ENCODE assay signal across 8 mouse cellular contexts in the genomic region with DNA sequence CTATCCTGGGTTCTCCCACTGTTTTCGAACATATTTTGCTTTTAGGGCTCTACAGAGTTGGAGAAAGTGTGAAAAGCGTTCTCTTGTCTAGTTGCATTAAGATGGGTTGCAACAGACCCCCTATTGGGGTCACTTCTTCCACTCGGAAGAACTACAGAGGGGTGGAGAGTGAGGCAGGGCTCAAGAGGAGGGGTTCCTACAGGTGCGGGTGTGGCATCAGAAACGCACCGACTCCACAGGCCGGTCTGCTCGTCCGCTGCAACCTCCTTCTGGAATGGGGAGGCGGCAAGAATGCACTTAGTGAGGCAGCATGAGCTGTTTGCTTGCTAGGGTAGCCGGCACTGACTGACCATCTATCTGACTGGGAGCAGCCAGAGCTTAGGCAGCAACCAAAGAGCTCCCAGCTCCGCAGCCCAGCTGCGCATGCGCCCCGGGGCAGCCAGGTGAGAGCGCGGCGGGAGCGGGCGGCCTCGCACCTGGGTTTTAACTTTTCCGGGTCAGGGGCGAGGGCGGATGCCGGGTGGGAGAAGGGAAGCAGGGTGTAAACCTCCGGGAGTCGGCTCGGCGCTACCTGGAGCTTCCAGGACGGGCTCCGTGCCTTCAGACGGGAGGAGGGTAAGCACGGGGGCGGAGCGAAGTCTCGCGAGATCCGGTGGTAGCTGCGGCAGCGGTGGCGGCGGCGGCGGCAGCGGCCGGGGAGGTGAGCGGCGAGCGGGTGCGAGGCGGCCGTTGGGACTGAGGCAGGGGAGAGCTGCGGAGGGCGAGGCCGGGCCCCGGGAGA. TPM values are rescaled to one million over a fixed set of nuclear protein-coding genes. Genes with fewer than 3 reads are reported as not detected.
DNase-seq lines count a peak whose midpoint lies in the region; ATAC-seq and TF ChIP-seq lines count a peak whose summit lies in the region.

Gene Mrtfb, plus strand, starts transcription at position 627 of the 781 bp plus-strand sequence.

- DNase-seq in c-Kit-positive CD71-positive TER-119-positive erythroid progenitor cells, embryonic 14.5 days (ENCODE audit: low spot score) = peak; percentile 81
- DNase-seq in heart, postnatal 0 days (ENCODE audit: low spot score) = peak; percentile 83
- DNase-seq in kidney, postnatal 36 days = peak; percentile 92 to 97
- DNase-seq in neural tube, embryonic 11.5 days (ENCODE audit: low spot score) = peak; percentile 90

- peak within 1 kb of the TSS; percentile 24; the same call in 1 of the 2 replicates for H3K27ac ChIP-seq in ES-Bruce4 (ENCODE audit: insufficient read depth, low read length)
- H3K27ac ChIP-seq in forebrain, embryonic 12.5 days = peak within 1 kb of the TSS; percentile 46
- peak within 1 kb of the TSS; percentile 76 for H3K27ac ChIP-seq in heart, postnatal 0 days (ENCODE audit: low read depth)
- peak within 1 kb of the TSS; percentile 66; the same call in 1 of the 2 replicates for H3K27ac ChIP-seq in liver, embryonic 15.5 days (replicated peaks)
- peak within 1 kb of the TSS; percentile 44; the same call in 1 of the 2 replicates for H3K27ac ChIP-seq in neural tube, embryonic 11.5 days (ENCODE audit: low read depth, low read length)
- H3K27ac ChIP-seq in stomach, embryonic 16.5 days (ENCODE audit: low read length) = peak within 1 kb of the TSS; percentile 90

- H3K4me1 ChIP-seq in ES-Bruce4 (ENCODE audit: control insufficient read depth, insufficient read depth, low read length) = no peaks in the 10 kb centered on the region
- peaks cover 15% of the 10 kb centered on the region for H3K4me1 ChIP-seq in forebrain, embryonic 12.5 days
- peaks cover 26% of the 10 kb centered on the region for H3K4me1 ChIP-seq in heart, postnatal 0 days (ENCODE audit: control insufficient read depth, insufficient read depth)
- peaks cover 21% of the 10 kb centered on the region for H3K4me1 ChIP-seq in liver, embryonic 15.5 days (replicated peaks)
- peaks cover 6% of the 10 kb centered on the region; the same call in 1 of the 2 replicates for H3K4me1 ChIP-seq in neural tube, embryonic 11.5 days (ENCODE audit: control insufficient read depth, insufficient read depth, low read length)
- H3K4me1 ChIP-seq in stomach, embryonic 16.5 days (ENCODE audit: control insufficient read depth, insufficient read depth, low read length) = peaks cover 19% of the 10 kb centered on the region

- TF ChIP-seq EP300 in ES-Bruce4 (IDR thresholded peaks at IDR 0.05; ENCODE audit: insufficient read depth, low read depth, low read length) = no peak
- peak; percentile 37; the same call in 1 of the 2 replicates for TF ChIP-seq EP300 in heart, postnatal 0 days (IDR thresholded peaks at IDR 0.05; ENCODE audit: low read depth)

- under 1% methylated on average over 52 of the region's 56 CpGs for WGBS in forebrain, embryonic 12.5 days
- 1% methylated on average over 54 of the region's 56 CpGs for WGBS in heart, postnatal 0 days
- WGBS in liver, embryonic 15.5 days (ENCODE audit: insufficient replicate concordance) = 2% methylated on average over 45 of the region's 56 CpGs
- under 1% methylated on average over 46 of the region's 56 CpGs for WGBS in neural tube, embryonic 11.5 days
- WGBS in stomach, embryonic 16.5 days = 1% methylated on average over 53 of the region's 56 CpGs

- peak; percentile 16 for TF ChIP-seq POLR2A in ES-Bruce4 (IDR thresholded peaks at IDR 0.05; ENCODE audit: insufficient read depth, low read length)

- no peaks in the 10 kb centered on the region for H3K36me3 ChIP-seq in ES-Bruce4 (ENCODE audit: control insufficient read depth, insufficient read depth, low read length, poor library complexity, severe bottlenecking)
- H3K36me3 ChIP-seq in forebrain, embryonic 12.5 days (replicated peaks) = no peaks in the 10 kb centered on the region
- H3K36me3 ChIP-seq in heart, postnatal 0 days (replicated peaks; ENCODE audit: control insufficient read depth, insufficient read depth, low read length) = no peaks in the 10 kb centered on the region
- H3K36me3 ChIP-seq in liver, embryonic 15.5 days (replicated peaks) = no peaks in the 10 kb centered on the region
- H3K36me3 ChIP-seq in neural tube, embryonic 11.5 days (ENCODE audit: control insufficient read depth, insufficient read depth, low read length) = no peaks in the 10 kb centered on the region
- no peaks in the 10 kb centered on the region for H3K36me3 ChIP-seq in stomach, embryonic 16.5 days (ENCODE audit: control insufficient read depth, insufficient read depth, low read length)

- no peak for TF ChIP-seq CTCF in ES-Bruce4 (IDR thresholded peaks at IDR 0.05; ENCODE audit: low read depth, low read length)
- 0 out of 2 replicates have a peak, but pooled peaks have one; percentile 7 for TF ChIP-seq CTCF in heart, postnatal 0 days (IDR thresholded peaks at IDR 0.05; ENCODE audit: low read depth)

- peak; percentile 93 for ATAC-seq in forebrain, embryonic 12.5 days (ENCODE audit: low FRiP score)
- peak; percentile 91 for ATAC-seq in heart, postnatal 0 days (ENCODE audit: insufficient read depth, low read depth)
- ATAC-seq in liver, embryonic 15.5 days (ENCODE audit: insufficient read depth) = peak; percentile 85
- ATAC-seq in neural tube, embryonic 11.5 days (ENCODE audit: insufficient read depth, low FRiP score, low TSS enrichment) = peak; percentile 87
- ATAC-seq in stomach, embryonic 16.5 days (ENCODE audit: insufficient read depth, low FRiP score) = peak; percentile 91

- H3K4me2 ChIP-seq in forebrain, embryonic 12.5 days = peak within 1 kb of the TSS; percentile 87
- H3K4me2 ChIP-seq in heart, postnatal 0 days (ENCODE audit: low read depth, low read length) = peak within 1 kb of the TSS; percentile 74
- H3K4me2 ChIP-seq in liver, embryonic 15.5 days = peak within 1 kb of the TSS; percentile 94
- peak within 1 kb of the TSS; percentile 91 for H3K4me2 ChIP-seq in neural tube, embryonic 11.5 days (ENCODE audit: low read depth)
- H3K4me2 ChIP-seq in stomach, embryonic 16.5 days (ENCODE audit: low read depth, low read length) = peak within 1 kb of the TSS; percentile 83

- no peaks in the 10 kb centered on the region for H3K9me3 ChIP-seq in ES-Bruce4 (replicated peaks; ENCODE audit: control insufficient read depth, insufficient read depth, low read length, poor library complexity, severe bottlenecking)
- no peaks in the 10 kb centered on the region for H3K9me3 ChIP-seq in forebrain, embryonic 12.5 days
- no peaks in the 10 kb centered on the region for H3K9me3 ChIP-seq in heart, postnatal 0 days (replicated peaks; ENCODE audit: control insufficient read depth, low read length)
- no peaks in the 10 kb centered on the region for H3K9me3 ChIP-seq in liver, embryonic 15.5 days (replicated peaks)
- no peaks in the 10 kb centered on the region for H3K9me3 ChIP-seq in neural tube, embryonic 11.5 days (ENCODE audit: control insufficient read depth, low read length)
- no peaks in the 10 kb centered on the region for H3K9me3 ChIP-seq in stomach, embryonic 16.5 days (replicated peaks; ENCODE audit: control insufficient read depth, low read length)

- H3K9ac ChIP-seq in ES-Bruce4 (ENCODE audit: low read depth, poor library complexity, severe bottlenecking) = peak within 1 kb of the TSS; percentile 77
- peak within 1 kb of the TSS; percentile 90 for H3K9ac ChIP-seq in forebrain, embryonic 12.5 days
- peak within 1 kb of the TSS; percentile 92 for H3K9ac ChIP-seq in heart, postnatal 0 days (replicated peaks; ENCODE audit: low read depth, low read length)
- H3K9ac ChIP-seq in liver, embryonic 15.5 days = peak within 1 kb of the TSS; percentile 75
- H3K9ac ChIP-seq in neural tube, embryonic 11.5 days (ENCODE audit: low read length) = peak within 1 kb of the TSS; percentile 90
- H3K9ac ChIP-seq in stomach, embryonic 16.5 days (ENCODE audit: low read length) = peak within 1 kb of the TSS; percentile 90

- H3K4me3 ChIP-seq in ES-Bruce4 (ENCODE audit: low read depth, low read length) = peak within 1 kb of the TSS; percentile 94
- peak within 1 kb of the TSS; percentile 85 for H3K4me3 ChIP-seq in forebrain, embryonic 12.5 days (replicated peaks)
- peak within 1 kb of the TSS; percentile 82 for H3K4me3 ChIP-seq in heart, postnatal 0 days (ENCODE audit: low read depth, low read length)
- peak within 1 kb of the TSS; percentile 73 for H3K4me3 ChIP-seq in liver, embryonic 15.5 days (replicated peaks)
- H3K4me3 ChIP-seq in neural tube, embryonic 11.5 days (ENCODE audit: low read depth, low read length) = peak within 1 kb of the TSS; percentile 79
- peak within 1 kb of the TSS; percentile 71 for H3K4me3 ChIP-seq in stomach, embryonic 16.5 days (replicated peaks; ENCODE audit: low read length)

- H3K27me3 ChIP-seq in ES-Bruce4 (ENCODE audit: control insufficient read depth, insufficient read depth, low read length, poor library complexity, severe bottlenecking) = no peaks in the 10 kb centered on the region
- H3K27me3 ChIP-seq in forebrain, embryonic 12.5 days = no peaks in the 10 kb centered on the region
- no peaks in the 10 kb centered on the region for H3K27me3 ChIP-seq in heart, postnatal 0 days (ENCODE audit: control insufficient read depth, insufficient read depth, low read length)
- peaks cover 18% of the 10 kb centered on the region for H3K27me3 ChIP-seq in liver, embryonic 15.5 days
- H3K27me3 ChIP-seq in neural tube, embryonic 11.5 days (ENCODE audit: control insufficient read depth, insufficient read depth, low read length) = no peaks in the 10 kb centered on the region
- H3K27me3 ChIP-seq in stomach, embryonic 16.5 days (ENCODE audit: control insufficient read depth, insufficient read depth, low read length) = no peaks in the 10 kb centered on the region

RNA-seq across cellular contexts. Expression of gene Mrtfb, which starts in this region (rescaled TPM):
- 19.9 and 20.7 TPM in 2 replicates for polyA plus RNA-seq in ES-Bruce4 (2011; ENCODE audit: insufficient read depth, insufficient read length, low read depth, missing spikeins)
- polyA plus RNA-seq in forebrain, embryonic 12.5 days (2016; fragmentation: Nextera tagmentation; extraction: Ambion mirVana) = 15.5 and 15.8 TPM in 2 replicates
- 11.9 and 17.2 TPM in 2 replicates for total RNA-seq in heart, postnatal 0 days (2014; rRNA removed; ENCODE audit: low replicate concordance)
- polyA plus RNA-seq in heart, postnatal 0 days (2015; fragmentation: Nextera tagmentation; extraction: Ambion mirVana) = 11.7 and 12.6 TPM in 2 replicates
- 3.3 and 3.7 TPM in 2 replicates for polyA plus RNA-seq in liver, embryonic 15.5 days (2015; fragmentation: Nextera tagmentation; extraction: Ambion mirVana)
- 22.0 and 22.6 TPM in 2 replicates for polyA plus RNA-seq in neural tube, embryonic 11.5 days (2014; fragmentation: Nextera tagmentation; extraction: Ambion mirVana)
- 17.1 and 19.3 TPM in 2 replicates for polyA plus RNA-seq in stomach, embryonic 16.5 days (2015; fragmentation: Nextera tagmentation; extraction: Ambion mirVana)

Comparison
In these comparisons a context has a peak if more than half of its experiments do, and no peak if none do; other contexts are left out.
1. Peak in every context shown above with its lines: DNase-seq, ATAC-seq, H3K4me3 ChIP-seq and H3K27ac ChIP-seq.
2. H3K27ac ChIP-seq: peak in every context shown above with its lines; median percentile 90 in stomach, embryonic 16.5 days; 76 in heart, postnatal 0 days; 66 in liver, embryonic 15.5 days; 46 in forebrain, embryonic 12.5 days; 44 in neural tube, embryonic 11.5 days; 24 in ES-Bruce4.